Mouse (Mus musculus) C2C12 (cell line): Measurements from ENCODE around the gene Capg.

Experiments
- CEBPB ChIP-seq: IDR thresholded peaks from one replicate; pipeline ENCODE4 v1.6.1; 2011; ENCODE audit warnings: low read depth, mild to moderate bottlenecking, control low read depth, moderate library complexity
- CTCF ChIP-seq: IDR thresholded peaks from one replicate; pipeline ENCODE4 v1.5.1; 2011; ENCODE audit not compliant: control insufficient read depth, insufficient read depth, insufficient read length
- FOSL1 ChIP-seq: IDR thresholded peaks from one replicate; pipeline ENCODE4 v1.8.0; 2011; ENCODE audit warnings: mild to moderate bottlenecking, low read length; ENCODE audit not compliant: poor library complexity, insufficient read depth, severe bottlenecking
- MAX ChIP-seq: IDR thresholded peaks from one replicate; pipeline ENCODE4 v1.6.1; 2011; ENCODE audit warnings: mild to moderate bottlenecking, control low read depth
- MYOD1 ChIP-seq: IDR thresholded peaks from one replicate; pipeline ENCODE4 v1.6.1; 2011; ENCODE audit warnings: low read depth; ENCODE audit not compliant: control insufficient read depth, insufficient read length
- MYOG ChIP-seq: IDR thresholded peaks from one replicate; pipeline ENCODE4 v1.6.1; 2011; ENCODE audit not compliant: control insufficient read depth, insufficient read length; ENCODE audit errors: extremely low read depth
- USF1 ChIP-seq: IDR thresholded peaks from one replicate; pipeline ENCODE4 v1.6.1; 2011; ENCODE audit warnings: low read depth, mild to moderate bottlenecking, control low read depth, moderate library complexity

DNA sequence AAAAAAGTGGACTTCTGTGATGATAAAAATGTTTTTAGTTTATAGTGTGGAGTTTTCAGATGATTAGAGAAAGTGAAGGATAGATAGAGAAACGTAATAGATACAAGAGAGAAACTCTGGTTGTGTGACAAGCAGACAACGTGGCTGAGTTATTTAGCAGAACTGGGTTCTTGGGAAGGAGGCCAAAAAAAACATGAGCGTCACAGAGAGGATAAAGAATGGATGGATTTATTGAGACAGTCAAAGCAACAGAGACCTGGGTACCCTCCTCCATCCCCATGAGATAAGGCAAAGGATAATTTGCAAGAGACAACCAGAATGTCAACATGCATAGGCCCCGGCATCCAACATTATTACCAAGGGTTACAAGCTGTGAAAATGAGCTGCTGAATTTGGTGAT, 66.1 kb downstream of the Capg start:
- TF ChIP-seq CTCF (no peak), MAX (no peak), CEBPB (no peak), MYOG (no peak), MYOD1 (no peak), USF1 (no peak), FOSL1 (no peak)
